Mouse (Mus musculus) yolk sac, embryonic 10.5 days (tissue): ENCODE results near the gene Dusp10.
A peak's percentile ranks its signal among the peaks of the same experiment; 100 is the strongest.

ENCODE experiments used
- DNase-seq: peaks from one replicate; pipeline ENCODE4 v3.0.0-alpha.2; 2017; ENCODE audit warnings: low spot score

Dusp10 gene

DNA sequence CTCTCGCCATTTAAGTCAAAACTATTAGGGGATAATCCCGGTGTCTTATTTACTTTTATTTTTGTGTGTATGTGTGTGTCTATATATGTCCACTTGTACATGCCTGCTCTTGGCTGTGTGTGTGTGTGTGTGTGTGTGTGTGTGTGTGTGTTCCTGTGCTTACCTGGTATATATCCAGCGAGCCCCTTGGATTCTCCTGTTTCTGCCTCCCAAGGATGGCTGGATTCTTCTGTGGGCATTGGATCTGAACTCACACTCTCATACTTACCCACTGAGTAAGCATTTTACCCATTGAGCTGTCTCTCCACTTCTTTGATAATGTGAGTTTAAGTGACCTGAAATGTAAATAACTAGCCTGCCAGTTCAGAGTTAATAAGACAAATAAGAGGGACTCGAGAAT is 40.6 kb downstream of the Dusp10 start:
- DNase-seq, result no peak

DNA sequence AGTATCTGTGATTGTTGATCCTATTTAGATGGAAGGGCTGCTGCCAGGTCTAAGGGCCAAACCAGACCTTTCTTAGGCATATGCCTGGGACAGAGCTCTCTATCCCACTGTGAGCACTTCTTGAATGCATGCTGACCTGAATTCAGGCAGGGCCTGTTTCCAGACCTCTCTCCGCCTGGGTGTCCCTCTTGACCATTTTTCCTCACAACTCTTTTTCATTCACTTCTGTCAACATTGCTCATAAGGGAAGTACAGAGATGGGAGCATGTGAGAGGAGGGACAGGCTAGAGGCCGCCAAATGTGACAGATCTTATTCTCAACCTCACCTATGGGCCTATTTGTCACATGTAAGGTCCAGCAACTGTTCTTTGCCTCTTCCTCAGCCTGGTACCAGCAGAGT is 41.1 kb downstream of the Dusp10 start:
- DNase-seq, result no peak

DNA sequence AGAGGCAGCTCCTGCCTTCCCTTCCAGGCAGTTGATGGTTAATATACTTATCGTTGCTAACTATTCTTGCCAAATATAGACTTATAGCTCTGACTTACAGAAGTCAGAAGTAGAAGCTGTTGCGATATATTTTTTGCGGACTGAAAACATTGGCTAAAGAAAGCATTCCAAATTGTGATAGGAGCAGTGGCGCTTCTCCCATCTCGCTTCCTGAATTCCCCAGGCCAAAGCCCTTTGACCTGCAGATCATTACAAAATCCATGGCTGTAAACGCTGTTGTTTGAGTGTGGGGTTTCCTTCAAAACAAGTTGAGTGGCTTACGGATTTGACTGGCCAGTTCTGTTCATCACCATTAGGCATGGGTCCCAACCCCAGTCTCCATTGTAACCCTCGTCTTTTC is 45.1 kb downstream of the Dusp10 start:
- peak; percentile 56 for DNase-seq

DNA sequence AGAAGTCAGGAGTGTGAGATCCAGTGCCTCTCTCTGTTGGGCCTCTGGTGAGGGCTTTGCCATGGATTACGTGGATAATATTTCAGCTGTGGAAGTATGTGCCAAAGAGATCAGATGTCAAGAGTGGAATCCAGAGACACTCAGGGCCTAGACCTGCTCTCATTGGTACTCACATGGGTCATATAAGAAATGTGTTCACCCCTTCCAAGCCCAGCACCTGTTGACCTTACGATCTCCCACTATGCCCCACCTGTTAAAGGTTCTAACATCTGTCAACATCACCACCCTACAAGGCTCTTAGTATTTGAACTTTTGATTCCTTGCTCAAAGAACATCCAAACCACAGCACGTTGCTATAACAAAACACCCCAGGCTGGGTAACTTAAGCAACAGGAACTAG is 46.7 kb downstream of the Dusp10 start:
- DNase-seq, result no peak

DNA sequence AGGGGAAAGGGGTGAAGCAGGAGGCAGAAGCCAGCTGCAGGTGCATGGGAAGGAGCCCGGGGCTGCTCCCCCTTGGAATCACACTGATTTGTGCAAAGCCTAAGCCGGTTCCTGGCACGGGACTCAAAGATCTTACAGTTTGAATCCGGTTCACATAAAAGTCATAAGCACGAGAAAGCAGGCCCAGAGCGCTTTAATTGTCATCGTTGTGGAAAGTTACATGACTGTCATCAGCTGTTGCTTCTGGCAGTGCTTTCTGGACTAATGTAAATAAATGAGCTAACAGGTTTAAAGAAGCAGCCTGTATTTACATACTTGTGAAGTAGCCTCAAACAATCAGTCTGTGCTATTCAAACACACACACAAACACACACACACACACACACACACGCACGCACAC is 47.3 kb downstream of the Dusp10 start:
- peak; percentile 35 for DNase-seq

DNA sequence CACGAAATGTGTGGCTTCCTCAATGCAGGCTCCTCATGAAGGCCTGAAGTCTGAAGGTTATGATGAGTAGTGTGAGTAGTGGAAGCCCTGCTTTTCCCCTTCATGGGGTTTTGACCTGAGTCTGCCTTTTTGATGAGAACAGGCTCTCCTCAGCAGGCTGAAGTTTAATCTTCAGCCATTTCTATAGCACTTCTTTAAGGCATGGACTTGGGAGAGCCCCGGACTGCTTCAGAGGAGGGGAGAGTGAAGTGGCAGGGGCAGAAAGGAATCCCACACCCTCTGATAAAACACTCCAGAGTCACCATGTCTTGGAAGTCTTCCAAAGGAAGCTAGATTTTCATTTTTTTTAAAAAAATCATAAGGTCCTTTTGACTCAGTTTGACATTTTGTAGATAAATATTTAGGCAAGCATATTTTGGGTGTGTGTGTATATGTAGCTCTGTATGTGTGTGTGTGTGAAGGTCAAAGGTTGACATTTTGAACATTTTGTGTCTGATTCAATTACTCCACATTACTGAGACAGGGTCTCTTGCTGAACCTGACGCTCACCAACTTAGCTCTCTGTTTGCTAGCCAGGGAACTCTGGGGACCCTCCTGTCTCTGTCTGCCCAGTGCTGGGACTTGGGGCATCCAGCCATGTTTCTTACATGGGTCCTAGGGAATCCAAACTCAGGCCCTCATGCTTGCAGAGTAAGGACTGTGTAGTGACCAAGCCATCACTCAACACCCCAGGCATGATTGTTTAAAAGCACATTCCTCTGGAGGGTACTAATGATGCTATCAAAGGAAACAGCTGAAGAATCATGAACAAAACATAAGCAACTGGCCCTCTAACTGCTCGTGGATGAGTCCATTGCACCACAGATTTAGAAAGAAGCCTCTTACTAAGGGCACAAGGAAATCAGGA is 48.0 kb downstream of the Dusp10 start:
- no peak for DNase-seq

DNA sequence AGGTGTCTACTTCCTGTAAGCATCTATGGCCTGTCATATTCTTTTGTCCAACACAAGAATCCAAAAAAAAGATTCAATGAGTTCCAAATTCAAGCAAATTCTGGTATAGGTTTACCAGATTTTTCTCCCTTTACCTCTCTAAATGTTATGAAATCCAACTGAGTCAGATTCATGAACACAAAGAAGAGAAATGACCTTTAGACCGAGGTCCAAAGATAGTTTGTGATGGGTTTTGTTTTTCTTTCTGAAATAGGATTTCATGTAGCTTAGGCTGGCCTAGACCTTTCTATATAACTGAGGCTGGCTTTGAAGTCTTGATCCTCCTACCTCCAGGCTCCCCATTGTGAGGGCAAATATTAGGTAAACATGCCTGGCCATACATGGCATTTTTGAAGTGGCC is 48.8 kb downstream of the Dusp10 start:
- no peak for DNase-seq

DNA sequence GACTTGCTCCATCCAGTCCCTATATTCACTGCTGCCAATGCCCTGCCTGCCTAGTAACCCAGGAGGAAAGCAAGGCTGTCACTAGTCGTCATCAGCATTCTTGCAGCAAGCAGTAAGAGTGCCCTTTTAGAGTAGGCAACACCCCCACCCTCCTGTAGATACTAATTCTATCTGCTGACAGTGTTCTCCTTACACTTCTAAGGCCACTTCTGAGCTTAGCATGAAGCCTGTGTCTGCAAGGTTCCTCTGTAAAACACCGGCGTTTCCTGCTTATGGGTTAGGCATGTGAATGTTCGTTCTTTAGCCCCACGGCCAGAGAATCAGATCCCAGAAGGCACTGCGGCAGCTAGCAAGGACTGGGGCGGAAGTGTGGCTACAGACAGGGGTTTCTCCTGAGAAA is 51.2 kb downstream of the Dusp10 start:
- DNase-seq, result no peak

DNA sequence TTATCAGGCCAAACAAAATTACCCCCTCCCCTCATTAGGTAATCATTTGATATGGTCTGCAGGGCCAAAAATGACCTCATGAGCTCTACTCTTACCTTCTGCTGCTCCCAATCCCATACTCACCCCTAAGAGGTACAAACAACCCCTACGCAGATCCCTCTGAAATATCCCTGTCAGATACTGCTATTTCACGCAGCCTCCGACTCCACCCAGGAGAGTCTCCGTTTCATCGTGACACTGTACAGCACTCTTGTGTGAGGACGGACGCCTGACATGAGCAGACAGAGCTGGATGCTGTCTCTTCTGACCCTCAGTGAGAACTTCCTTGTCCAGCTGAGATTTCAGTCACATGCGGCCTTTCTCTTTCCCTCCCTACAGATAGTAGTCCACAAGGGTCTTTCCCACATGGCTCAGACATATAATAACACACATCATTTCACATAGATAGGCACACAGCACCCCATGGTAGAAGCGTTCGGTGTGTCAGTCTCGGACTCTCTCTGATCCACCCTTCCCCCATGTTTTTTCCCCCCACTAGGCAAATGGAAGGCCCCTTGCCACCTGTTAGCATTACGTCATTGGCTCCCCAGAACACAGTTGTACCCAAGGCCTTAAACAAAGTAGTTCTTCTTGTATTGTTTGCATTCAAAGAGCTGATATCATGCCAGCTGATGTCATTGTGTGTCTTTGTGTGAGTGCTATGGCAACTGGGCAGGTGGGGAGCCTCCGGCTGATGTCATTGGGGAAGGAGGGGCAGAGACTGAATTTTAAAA is 52.7 kb downstream of the Dusp10 start:
- DNase-seq, result no peak

DNA sequence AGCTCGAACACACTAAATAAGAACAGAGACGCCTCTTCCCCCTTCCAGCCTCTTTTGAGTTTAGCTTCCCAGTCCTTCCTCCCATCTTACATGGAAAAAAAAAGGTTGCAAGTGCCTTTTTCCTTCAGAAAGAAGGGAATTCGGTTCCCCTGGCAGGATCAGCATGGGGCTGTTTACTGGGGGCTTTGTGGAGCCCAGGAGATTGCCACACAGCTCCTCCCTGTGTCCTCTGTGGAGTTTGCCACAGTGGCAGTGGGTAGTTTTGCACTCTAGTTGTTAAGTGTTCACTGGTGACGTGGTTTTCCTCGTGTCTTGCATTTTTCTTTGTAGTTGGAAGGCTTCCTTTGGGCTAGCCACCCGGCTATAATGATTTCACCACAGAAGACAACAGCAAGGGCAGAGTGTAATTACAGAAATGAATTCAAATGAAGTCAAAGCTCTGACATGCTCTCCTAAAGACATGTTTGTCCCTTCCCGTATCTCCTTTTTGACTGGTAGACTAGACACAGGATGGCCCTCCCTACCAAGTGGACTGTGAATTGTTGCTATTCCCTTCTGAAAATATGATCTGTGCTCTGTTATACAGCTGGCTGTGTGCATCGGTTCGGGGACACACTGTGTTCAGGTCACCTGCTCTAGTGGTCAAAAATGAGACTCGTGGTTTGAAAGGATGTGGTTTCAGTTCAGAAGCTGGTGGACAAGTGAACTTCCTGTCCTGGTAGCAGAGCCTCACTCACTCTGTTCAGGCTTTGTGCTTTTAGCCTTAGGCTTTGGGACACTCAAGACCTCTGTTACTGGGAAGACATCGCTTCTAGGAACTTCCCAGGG is 53.6 kb downstream of the Dusp10 start:
- DNase-seq, result no peak

DNA sequence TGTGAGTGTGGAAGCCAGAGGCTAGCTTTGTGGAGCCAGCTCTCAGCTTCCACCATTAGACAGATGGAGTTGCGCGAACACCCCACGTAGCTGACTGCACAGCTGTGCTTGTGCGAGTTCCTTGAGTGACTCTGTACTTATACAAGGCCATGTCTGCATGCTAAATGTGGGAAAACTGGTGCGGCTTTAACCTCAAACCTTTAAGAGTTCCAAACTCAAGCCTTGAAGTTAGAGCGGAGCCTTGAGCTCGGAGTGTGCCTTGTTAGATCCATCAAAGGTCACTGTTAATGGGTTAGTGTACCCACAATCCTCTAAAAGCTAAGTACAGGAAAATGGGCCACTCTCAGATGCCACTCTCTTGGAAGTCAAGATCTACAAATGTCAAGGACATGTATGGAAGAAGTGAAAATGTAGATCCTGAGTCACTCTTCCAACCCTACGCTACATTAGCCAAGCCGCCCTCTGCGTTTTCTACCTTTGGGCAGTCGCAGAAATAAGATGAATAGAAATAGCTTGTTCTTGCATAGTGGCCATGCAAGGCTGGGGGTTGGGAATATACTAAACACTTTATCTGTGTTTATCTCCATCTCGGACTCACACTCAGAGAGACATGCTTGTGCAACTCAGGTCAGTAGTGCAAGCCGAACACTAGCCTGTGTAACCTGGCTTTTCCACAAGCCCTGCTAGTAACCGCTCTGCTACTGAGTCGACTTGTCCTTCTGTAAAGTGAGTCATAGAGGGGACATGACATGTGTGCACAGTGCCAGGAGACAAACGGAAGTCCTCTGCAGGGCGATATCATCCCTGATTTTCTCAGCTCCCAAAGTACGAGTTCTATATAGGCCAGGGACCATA is 54.8 kb downstream of the Dusp10 start:
- DNase-seq, result no peak

DNA sequence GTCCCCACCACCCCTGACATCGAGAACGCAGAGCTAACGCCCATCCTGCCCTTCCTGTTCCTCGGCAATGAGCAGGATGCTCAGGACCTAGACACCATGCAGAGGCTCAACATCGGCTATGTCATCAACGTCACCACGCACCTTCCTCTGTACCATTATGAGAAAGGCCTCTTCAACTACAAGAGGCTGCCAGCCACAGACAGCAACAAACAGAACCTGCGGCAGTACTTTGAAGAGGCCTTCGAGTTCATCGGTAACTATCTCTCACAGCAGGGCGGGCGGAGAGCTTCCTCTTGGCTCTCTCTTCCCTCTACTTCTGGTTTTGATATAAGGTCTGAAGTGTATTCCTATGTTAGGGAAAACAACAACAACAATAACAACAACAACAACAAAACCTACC is 55.9 kb downstream of the Dusp10 start:
- DNase-seq, result no peak

DNA sequence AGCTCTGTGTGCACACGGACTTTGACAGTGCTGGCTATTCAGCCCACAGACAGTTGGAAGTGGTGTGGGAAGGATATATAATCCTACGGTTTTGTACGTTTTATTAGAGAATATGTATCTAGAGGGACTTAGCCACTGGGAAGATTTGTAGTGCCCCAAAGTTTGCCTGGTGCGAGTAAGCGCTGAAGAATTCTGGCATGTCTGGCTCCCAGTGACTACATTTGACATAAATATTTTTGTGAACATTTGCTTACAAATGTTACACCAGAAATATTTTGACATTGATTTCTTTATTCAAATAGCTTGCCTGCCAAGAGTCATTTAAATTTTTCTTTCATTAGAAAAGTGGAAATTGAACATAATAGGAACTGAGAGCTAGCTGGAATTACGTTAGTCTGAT is 63.0 kb downstream of the Dusp10 start:
- no peak for DNase-seq

DNA sequence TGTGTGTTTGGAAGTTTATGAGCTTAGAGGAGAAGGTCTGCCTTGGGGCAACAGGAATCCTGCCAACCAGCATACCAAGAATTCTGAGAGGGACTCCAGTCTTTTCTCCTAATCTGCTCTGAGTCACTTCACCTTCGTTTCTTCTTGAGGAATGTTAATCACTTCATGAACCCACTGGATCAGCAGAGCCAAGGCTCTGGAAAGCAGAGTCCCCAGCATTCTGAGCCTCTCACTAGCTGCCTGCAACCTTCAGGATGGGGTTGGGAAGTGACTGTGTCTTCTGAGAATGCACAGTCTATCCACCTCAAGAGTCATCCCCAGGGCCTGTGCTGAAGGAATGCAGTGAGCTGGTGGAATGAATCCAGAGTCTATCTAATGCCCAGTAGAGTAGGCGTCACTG is 63.7 kb downstream of the Dusp10 start:
- peak; percentile 42 for DNase-seq

DNA sequence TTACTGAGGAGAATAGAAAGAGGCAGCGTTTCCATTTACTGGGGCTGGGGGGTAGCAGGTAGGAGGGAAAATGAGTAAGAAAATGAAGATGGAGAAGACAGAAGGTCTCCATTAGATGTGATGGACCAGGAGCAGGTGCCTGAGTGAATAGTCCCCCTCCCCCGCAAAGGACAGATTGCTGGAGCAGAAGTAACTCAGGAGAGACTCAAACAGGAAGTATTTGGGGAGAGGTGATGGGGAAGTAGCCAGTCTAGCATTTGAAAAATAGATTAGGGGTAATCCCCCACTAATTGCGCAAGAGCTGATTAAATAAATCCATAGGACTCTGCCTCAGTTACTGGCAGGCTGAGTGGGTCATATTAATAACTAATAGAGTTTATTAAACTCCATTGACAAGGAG is 66.2 kb downstream of the Dusp10 start:
- no peak for DNase-seq

DNA sequence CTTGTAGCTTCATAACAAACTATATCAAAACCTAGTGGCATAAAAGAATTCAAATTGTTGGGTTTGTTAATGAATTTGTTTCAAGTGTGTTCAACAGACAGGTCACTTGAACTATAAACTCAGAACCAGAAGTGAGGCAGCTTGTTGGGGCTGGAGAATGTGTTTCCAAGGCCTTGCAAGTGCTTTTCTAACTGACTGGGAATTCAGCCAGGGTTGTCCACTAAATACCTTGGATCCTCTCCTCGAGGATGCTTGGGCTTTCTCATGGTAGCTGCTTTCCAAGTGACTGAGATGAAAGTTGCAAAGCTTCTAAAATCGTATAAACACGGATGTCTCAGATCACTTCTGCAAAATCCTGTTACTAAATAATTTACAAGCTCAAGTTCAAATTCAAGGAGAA is 69.6 kb downstream of the Dusp10 start:
- DNase-seq, result no peak

DNA sequence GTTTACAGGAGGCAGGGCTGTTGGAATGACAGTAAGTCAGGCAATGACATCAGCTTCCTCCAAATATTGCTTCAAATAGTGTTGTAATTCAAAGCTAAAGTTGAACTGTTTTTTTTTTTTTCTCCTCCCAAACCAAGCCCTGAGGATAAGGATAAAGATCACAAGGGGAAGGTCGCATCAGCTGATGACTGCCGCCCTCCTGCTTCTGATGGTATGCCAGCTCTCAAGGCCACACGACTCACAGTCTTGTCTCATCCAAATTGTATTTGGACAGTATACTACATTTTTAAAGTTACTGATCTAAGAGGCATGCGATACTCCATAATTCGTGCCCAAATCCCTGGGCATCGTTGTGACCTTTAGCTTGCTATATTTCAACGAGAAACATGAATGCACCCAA is 70.1 kb downstream of the Dusp10 start:
- DNase-seq, result no peak

DNA sequence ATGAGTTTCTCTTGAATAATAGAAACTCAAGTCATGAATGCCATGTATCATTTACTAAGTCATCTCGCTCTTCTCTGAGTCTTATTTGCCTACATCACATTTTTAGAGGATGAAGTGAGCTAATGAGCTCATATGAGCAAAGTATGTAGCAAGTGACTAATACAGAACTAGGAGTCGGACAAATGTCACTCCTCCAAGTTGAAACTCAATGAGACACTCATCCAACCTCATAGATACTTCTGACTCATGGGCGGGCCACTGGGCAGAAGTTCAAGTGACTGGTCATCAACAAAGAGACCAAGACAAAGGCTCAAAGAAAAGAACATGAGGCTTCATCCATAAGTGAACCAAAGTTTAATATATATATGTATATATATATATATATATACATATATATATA is 71.9 kb downstream of the Dusp10 start:
- DNase-seq, result no peak

DNA sequence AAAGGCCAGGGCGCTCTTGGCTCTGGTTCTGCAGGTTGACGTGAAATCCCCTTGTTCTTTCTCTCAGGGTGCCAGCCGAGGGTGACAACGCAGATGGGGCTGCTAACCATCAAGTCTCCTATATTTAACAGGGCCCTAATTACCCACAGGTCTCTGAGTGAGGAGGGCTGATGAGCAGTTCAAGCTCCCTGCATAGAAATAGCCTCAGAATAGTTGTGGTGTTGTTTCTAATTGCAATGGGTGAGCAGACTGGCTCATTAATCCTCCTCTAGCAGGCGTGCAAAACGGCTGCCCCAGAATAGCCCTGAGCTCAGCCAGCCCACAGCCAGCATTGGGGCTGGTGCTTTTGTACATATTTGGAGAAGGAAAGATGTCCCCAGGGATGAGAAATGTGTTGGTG is 77.4 kb downstream of the Dusp10 start:
- DNase-seq, result no peak

DNA sequence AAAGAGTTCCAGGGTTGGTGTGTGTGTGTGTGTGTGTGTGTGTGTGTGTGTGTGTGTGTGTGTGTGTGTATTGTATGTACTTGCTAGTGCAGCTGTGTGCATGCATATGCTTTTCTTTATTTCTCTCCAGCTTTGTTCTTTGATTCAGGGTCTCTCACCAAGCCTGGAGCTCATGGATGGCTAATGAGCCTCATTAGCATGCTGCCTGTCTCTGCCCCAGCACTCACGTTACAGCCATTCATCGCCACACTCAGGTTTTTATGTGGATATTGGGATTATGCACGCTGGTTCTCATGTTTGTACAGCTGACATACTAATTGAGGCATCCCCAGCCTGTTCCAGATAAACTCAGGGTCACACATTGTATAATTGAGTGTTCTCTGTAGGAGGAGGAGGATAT is 81.8 kb downstream of the Dusp10 start:
- DNase-seq, result no peak

DNA sequence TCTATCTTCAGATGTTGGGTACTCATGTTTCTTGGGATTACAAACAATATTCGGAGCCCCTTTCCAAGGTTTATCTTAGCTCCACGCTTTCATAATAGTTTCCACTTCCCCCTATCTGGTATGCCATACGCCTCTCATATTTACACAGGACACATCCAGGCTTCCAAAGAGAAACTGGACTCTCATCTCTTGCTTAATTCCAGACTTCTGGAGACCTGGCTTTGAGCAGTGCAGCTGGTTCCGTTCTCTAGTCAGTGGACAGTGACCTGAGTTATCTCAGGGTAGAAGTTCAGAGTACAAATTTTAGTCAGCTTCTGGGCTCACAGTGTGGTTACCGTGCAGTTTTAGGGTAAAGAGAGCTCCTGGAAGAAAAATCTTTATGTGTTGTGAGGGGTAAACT is 87.3 kb downstream of the Dusp10 start:
- peak; percentile 59 for DNase-seq
